Mouse (Mus musculus) cerebellum, adult 2 months (tissue): Measurements from ENCODE around the gene Rpl22. TPM values are rescaled to one million over a fixed set of nuclear protein-coding genes. Genes with fewer than 3 reads are reported as not detected.

Experiments
- DNase-seq, 2 experiments: peaks; one replicate each; pipeline ENCODE4 v3.0.0; 2021
- H3K27ac ChIP-seq: fragments of 200-500 bp; 2 replicates; pipeline ENCODE4 v1.5.1; 2012; ENCODE audit warnings: low read length, control low read depth, inconsistent platforms; ENCODE audit not compliant: insufficient read depth
- H3K27me3 ChIP-seq: fragments of 200-500 bp; 2 replicates; pipeline ENCODE4 v1.6.1; 2012; ENCODE audit warnings: inconsistent platforms, mild to moderate bottlenecking, low read length, moderate library complexity; ENCODE audit not compliant: control insufficient read depth, insufficient read depth
- H3K4me1 ChIP-seq: fragments of 200-500 bp; 2 replicates; pipeline ENCODE4 v1.6.1; 2011; ENCODE audit warnings: low read length; ENCODE audit not compliant: control insufficient read depth, insufficient read depth
- H3K4me3 ChIP-seq: fragments of 200-500 bp; replicated peaks from 2 replicates; pipeline ENCODE3; 2011; ENCODE audit warnings: mild to moderate bottlenecking, low read depth, low read length, control low read depth; ENCODE audit not compliant: insufficient read depth
- CTCF ChIP-seq: fragments of 200-500 bp; IDR thresholded peaks from 2 replicates; pipeline ENCODE4 v1.5.1; 2011; ENCODE audit warnings: low read depth, mild to moderate bottlenecking, control low read depth, low read length, moderate library complexity, borderline replicate concordance; ENCODE audit not compliant: insufficient read depth
- POLR2A ChIP-seq: fragments of 200-500 bp; IDR thresholded peaks from 2 replicates; pipeline ENCODE4 v1.6.1; 2011; ENCODE audit warnings: low read length, control low read depth, borderline replicate concordance; ENCODE audit not compliant: insufficient read depth
- WGBS: fragments of 180-500 bp; shearing (Covaris S2); methylation state at CpG from one replicate; pipeline ENCODE4 v1.1.7; 2018; 5-methylcytosine and 5-hydroxymethylcytosine counted together
- polyA plus RNA-seq: library from polyadenylated mRNA; depleted of rRNA; stranded (reverse); fragments of >200 nt; gene quantifications from 2 replicates; pipeline ENCODE4 v1.2.3, GENCODE M21; 2012

Gene Rpl22
- polyA plus RNA-seq, 1 experiment: 187 TPM

DNA sequence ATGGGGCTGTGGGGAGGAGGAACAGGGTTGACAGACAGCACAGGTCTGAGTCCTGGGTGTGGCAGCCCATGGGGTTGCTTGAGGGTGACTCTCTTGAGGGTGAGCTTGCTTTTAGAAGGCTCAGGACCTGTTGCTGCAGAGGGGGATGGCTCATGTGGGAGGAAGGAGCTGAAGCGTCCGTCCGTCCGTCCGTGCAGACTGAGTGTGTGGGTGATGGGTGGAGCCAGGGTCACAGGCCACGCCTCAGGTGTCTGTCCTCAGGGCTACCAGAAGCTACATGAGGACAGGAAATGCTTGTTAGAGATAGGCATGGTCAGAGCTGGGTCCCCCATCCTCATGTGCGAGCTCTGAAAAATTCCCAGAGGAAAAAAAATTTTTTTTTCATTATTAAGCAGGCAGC lies 19.1 kb downstream of the Rpl22 start:
- Histone ChIP-seq H3K4me1 (peaks cover 11% of the 10 kb centered on the region), H3K27me3 (no peaks in the 10 kb centered on the region), H3K4me3 (no peak overlapping the region), H3K27ac (no peak overlapping the region)
- no peak for DNase-seq
- WGBS: 86% methylated on average over 7 of the region's 7 CpGs
- TF ChIP-seq CTCF: no peak
- no peak for TF ChIP-seq POLR2A

DNA sequence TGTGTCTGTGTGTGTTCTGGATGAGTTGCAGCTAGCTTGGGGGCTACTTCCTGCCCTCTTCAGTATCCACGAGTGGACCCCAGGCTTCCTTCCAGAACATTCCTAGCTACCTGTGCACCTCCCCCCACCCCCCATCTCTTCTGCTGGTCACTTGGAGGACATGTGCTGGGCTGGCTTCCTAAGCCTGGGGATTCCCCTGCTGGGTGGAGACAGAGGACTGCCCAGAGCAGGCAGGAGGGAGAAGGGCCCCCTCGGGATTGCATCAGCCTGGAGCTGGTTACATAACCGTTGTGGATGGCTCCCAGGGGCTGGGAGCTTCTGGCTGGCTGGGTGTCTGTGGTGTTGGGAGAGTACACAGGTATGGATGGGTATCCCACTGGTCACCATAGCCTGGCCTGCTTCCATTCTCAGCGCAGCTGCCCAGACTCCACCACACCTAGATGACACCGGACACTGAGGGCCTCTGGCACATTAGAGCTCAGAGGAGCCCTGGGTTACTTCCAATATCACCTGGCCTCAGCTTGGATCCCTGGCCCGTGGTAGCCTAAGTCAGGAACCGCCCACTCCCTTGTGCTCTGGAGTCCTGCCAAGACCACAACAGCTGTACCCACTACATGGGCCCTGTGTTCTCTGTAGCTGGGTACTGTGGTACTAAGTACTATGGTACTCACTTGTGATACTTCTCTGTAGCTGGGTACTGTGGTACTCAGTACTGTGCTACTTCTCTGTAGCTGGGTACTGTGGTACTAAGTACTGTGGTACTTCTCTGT lies 19.8 kb downstream of the Rpl22 start:
- no peak for DNase-seq
- WGBS: 30% methylated on average over 7 of the region's 7 CpGs
- no peak overlapping the region for H3K4me3 ChIP-seq
- H3K27ac ChIP-seq: no peak overlapping the region
- TF ChIP-seq POLR2A (no peak), CTCF (no peak)
- H3K27me3 ChIP-seq: no peaks in the 10 kb centered on the region
- H3K4me1 ChIP-seq: peaks cover 11% of the 10 kb centered on the region

DNA sequence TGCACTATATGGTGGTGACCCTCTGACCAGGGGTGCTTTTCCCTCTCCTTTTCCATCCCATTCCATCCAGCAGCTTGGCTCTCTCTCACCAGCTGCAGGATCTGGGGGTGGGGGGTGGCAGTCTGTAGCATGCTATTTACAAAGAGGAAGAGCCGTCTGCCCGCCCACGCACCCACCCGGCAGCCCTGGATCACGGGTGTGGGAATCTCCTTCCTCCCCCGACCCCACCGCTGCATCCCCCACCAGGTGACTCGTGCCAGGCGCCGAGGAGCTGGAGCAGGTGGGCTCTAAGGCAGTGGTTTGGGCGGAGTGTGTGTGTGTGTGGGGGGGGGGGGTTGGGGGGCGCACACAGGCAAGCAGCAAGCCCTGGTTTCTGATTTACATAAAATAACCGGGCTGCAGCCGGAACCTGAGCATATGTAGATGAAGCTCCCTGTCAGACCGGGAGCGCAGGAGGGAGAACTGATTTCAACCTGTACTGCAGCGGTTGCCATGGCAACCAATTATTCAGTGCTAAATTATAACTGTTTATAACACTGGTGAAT lies 24.4 kb downstream of the Rpl22 start:
- no peaks in the 10 kb centered on the region for H3K27me3 ChIP-seq
- WGBS: 14% methylated on average over 17 of the region's 17 CpGs
- H3K4me3 ChIP-seq: no peak overlapping the region
- H3K4me1 ChIP-seq: peaks cover 11% of the 10 kb centered on the region
- DNase-seq: no peak
- TF ChIP-seq CTCF (no peak), POLR2A (no peak)
- H3K27ac ChIP-seq: no peak overlapping the region

DNA sequence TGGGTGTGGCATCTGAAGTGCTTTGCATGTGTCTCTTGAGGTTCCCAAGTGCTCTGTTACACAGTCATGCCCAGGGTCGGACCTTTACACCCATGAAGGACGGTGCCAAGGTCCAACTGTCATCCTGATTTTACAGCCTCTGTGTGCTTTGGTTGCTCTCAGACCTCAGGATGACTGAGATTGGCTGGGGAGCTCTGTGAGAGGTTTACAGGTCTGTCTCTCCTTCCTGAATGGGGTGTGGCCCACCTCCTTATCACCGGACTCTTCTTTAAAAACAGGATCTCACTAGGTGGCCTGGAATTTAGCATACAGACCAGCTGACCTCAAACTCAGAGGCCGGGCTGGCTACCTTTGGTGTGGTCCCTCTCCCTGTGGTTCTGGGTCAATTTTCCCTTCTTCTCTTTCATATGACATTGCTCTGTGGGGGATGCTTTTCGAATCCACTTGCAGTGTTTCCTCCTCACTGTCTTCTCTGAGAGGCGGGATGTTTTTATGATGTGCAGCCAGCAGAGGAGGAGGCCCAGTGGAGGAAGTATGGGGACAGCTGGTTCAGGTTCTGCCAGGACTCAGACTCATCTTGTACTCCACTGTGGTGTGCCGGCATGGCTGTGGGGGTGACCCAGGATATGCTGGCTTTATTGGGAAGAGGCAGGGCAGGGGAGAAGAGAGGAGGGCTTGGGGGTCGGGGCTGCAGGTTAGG lies 25.3 kb downstream of the Rpl22 start:
- H3K4me3 ChIP-seq: no peak overlapping the region
- 0 out of 2 replicates have a peak, but pooled peaks cover 4% of the 10 kb centered on the region for H3K4me1 ChIP-seq
- no peak overlapping the region for H3K27ac ChIP-seq
- TF ChIP-seq POLR2A (no peak), CTCF (no peak)
- WGBS: 54% methylated on average over 8 of the region's 8 CpGs
- no peaks in the 10 kb centered on the region for H3K27me3 ChIP-seq
- DNase-seq: no peak

DNA sequence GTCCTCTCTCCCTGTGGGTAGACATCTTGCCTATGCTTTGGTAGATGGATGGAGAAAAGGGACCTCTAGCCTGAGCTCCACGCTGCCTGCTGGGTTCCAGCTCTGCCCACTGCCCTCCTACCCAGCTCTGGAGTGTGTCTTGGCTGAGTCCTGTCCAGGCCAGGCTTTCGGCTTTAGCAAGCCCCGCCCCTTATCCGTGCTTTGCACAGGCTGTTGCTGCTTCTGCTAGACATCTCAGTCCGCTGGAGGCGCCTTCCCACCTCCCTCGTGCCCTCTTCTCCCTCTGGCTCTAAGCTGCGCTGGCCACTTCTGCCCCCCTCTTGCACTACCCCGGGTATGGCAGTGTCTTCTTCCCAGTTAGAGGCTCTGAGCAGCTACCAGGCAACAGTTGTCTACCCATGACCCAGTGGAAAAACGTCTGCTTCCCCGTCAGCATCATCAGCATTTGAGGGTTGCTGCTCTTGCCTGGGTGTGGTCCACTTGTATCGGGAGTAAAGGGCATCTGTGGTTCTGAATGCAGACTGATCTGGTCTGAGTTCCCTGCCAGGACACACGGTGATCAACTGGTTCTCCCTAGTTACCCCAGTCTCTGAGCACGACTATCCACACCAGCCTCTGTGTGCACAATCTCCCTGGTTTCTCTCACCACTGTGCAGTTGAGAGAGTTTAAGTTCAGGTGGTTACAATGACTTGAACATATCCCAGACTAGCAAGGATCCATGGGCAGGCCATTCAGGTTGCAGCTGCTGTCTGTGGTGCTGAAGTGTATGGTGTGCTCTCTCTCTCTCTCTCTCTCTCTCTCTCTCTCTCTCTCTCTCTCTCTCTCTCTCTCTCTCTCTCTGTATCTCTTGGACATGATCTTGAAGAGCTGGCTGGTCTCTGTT lies 26.1 kb downstream of the Rpl22 start:
- Histone ChIP-seq H3K4me3 (no peak overlapping the region), H3K27ac (no peak overlapping the region), H3K4me1 (0 out of 2 replicates have a peak, but pooled peaks cover 4% of the 10 kb centered on the region), H3K27me3 (no peaks in the 10 kb centered on the region)
- TF ChIP-seq POLR2A: no peak
- no peak for TF ChIP-seq CTCF
- 25% methylated on average over 14 of the region's 14 CpGs for WGBS
- no peak for DNase-seq

DNA sequence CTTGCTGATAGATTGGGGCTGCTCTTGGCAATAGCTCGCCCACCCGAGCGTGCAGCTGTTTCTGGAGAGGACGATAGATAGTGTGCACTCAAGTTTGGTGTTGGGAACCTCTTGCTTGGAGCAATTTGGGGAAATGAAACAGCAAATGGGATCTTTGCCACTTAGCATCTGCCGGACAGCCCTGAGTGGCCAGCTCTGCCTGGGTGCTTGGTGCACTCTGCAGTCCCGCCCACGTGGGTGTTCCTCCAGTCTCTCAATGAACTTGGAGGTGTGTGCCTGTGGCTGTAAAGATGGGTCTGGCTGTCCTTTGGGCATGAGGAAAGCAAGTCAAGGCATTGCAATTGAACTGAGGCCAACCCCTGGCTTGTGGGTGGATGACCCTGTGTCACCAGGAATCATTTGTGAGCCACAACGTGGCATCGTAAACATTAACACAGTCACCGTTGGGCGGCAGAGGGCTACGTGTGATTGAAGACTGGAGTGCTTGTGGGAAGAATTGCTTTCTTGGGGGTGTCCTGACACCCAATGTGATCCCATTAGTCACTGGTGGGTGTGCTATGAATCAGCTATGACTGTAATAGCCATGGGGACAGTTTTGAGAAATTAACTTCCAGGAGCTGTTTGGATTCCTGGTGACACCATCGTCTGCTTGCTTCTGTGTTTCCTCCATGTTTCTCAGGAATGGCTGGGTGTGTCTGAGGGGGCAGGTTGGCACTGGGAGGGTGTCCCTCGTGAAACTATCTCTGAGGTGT lies 28.5 kb downstream of the Rpl22 start:
- no peaks in the 10 kb centered on the region for H3K27me3 ChIP-seq
- no peak overlapping the region for H3K4me3 ChIP-seq
- DNase-seq: no peak
- TF ChIP-seq POLR2A (no peak), CTCF (no peak)
- 0 out of 2 replicates have a peak, but pooled peaks cover 4% of the 10 kb centered on the region for H3K4me1 ChIP-seq
- WGBS: 60% methylated on average over 14 of the region's 14 CpGs
- no peak overlapping the region for H3K27ac ChIP-seq

DNA sequence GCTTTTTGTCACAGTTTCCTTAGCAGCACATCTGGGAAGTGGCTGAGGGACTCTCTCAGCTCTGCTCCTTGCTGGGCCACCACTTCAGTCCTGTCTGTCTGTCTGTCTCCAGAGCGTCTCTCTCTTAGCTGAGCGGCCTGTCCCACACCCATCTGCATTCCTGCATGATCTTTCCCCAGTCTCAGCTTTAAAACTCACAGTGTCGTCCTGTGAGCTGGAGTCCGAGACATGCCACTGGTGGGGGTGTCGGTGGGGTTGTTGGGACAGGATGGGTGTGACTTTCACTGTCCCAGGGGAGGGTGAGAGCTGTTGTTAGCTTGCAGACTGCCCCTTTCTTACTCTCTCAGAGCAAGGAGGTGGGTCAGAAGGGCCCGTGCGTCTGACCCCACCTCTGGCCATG lies 30.1 kb downstream of the Rpl22 start:
- Histone ChIP-seq H3K4me3 (no peak overlapping the region), H3K27me3 (no peaks in the 10 kb centered on the region), H3K4me1 (no peaks in the 10 kb centered on the region), H3K27ac (no peak overlapping the region)
- 86% methylated on average over 7 of the region's 7 CpGs for WGBS
- no peak for TF ChIP-seq POLR2A
- no peak for TF ChIP-seq CTCF
- DNase-seq: no peak
